Mouse (Mus musculus) E14TG2a.4 (cell line): Measurements from ENCODE around the gene Glt28d2.

ENCODE experiments used
- CTCF ChIP-seq: conservative IDR thresholded peaks from 2 replicates; pipeline ENCODE4 v1.5.1; 2014; ENCODE audit warnings: low read length
- NANOG ChIP-seq: IDR thresholded peaks from 2 replicates; pipeline ENCODE4 v1.6.1; 2014; ENCODE audit warnings: borderline replicate concordance, low read length, mixed read lengths
- POU5F1 ChIP-seq: IDR thresholded peaks from 2 replicates; pipeline ENCODE4 v1.6.1; 2014; ENCODE audit warnings: low read length, borderline replicate concordance

GRCm38 (mm10) chr3:85904371-85904770, 17.1 kb upstream of the Glt28d2 start:
- no peak for TF ChIP-seq CTCF
- no peak for TF ChIP-seq NANOG
- TF ChIP-seq POU5F1: no peak
